Mouse (Mus musculus) limb, embryonic 14.5 days (tissue): ENCODE measurements around the gene Ccnl2. TPM values are rescaled to one million over a fixed set of nuclear protein-coding genes. Genes with fewer than 3 reads are reported as not detected.
A peak's percentile ranks its signal among the peaks of the same experiment; 100 is the strongest.

Source experiments
- ATAC-seq: fragments of 200-750 bp; cut with Nextera tagmentation; 2 replicates; pipeline ENCODE4 v1.8.0; 2017; ENCODE audit warnings: low read depth, moderate number of reproducible peaks, moderate TSS enrichment; ENCODE audit not compliant: low FRiP score
- DNase-seq: peaks from one replicate; pipeline ENCODE4 v3.0.0-alpha.2; 2015; ENCODE audit warnings: low spot score
- H3K27ac ChIP-seq: fragments of 300-500 bp; sonication (generic); replicated peaks from 2 replicates; pipeline ENCODE4 v1.5.1; 2014; ENCODE audit warnings: low read depth, mild to moderate bottlenecking, low read length, moderate library complexity, mixed read lengths
- H3K27me3 ChIP-seq: fragments of 300-500 bp; sonication (generic); 2 replicates; pipeline ENCODE4 v1.6.1; 2014; ENCODE audit warnings: low read length, mixed read lengths; ENCODE audit not compliant: control insufficient read depth, insufficient read depth
- H3K36me3 ChIP-seq: fragments of 300-500 bp; sonication (generic); 2 replicates; pipeline ENCODE4 v1.6.1; 2014; ENCODE audit warnings: mild to moderate bottlenecking, low read length, moderate library complexity, mixed read lengths; ENCODE audit not compliant: control insufficient read depth, insufficient read depth
- H3K4me1 ChIP-seq: fragments of 300-500 bp; sonication (generic); 2 replicates; pipeline ENCODE4 v1.6.1; 2014; ENCODE audit warnings: antibody characterized with exemption, low read length, mixed read lengths; ENCODE audit not compliant: control insufficient read depth, insufficient read depth
- H3K4me2 ChIP-seq: fragments of 300-500 bp; sonication (generic); replicated peaks from 2 replicates; pipeline ENCODE4 v1.6.1; 2014; ENCODE audit warnings: low read depth, mild to moderate bottlenecking, low read length, moderate library complexity; ENCODE audit not compliant: severe bottlenecking
- H3K4me3 ChIP-seq: fragments of 300-500 bp; sonication (generic); replicated peaks from 2 replicates; pipeline ENCODE4 v1.5.1; 2014; ENCODE audit warnings: low read length
- H3K9ac ChIP-seq: fragments of 300-500 bp; sonication (generic); 2 replicates; pipeline ENCODE4 v1.6.1; 2014; ENCODE audit warnings: mild to moderate bottlenecking, low read depth, low read length, moderate library complexity; ENCODE audit not compliant: severe bottlenecking
- H3K9me3 ChIP-seq: fragments of 300-500 bp; sonication (generic); 2 replicates; pipeline ENCODE4 v1.6.1; 2016; ENCODE audit warnings: low read length; ENCODE audit not compliant: control insufficient read depth
- POLR2A ChIP-seq: fragments of 200-500 bp; IDR thresholded peaks from 2 replicates; pipeline ENCODE4 v1.8.0; 2012; ENCODE audit warnings: inconsistent platforms, mild to moderate bottlenecking, moderate library complexity, borderline replicate concordance; ENCODE audit not compliant: insufficient read depth, insufficient read length; ENCODE audit errors: extremely low read depth
- WGBS: fragments of 180-500 bp; shearing (Covaris S2); extraction: QIAGEN DNeasy Blood & Tissue Kit; methylation state at CpG from one replicate; pipeline ENCODE4 v1.1.7; 2014; 5-methylcytosine and 5-hydroxymethylcytosine counted together
- polyA plus RNA-seq, 2 experiments: library from polyadenylated mRNA; depleted of rRNA in 1 of 2; stranded (reverse) in 1 of 2; unstranded in 1 of 2; fragments of >200 nt; fragmentation: Nextera tagmentation in 1 of 2; extraction: Ambion mirVana in 1 of 2; gene quantifications; 2 replicates each; pipeline versions ENCODE4 v1.2.1 to v1.2.3; 2012 to 2014

Gene Ccnl2
- polyA plus RNA-seq, 2 experiments = 190 to 304 TPM

- no peaks in the 10 kb centered on the region for H3K9me3 ChIP-seq
- 84% methylated on average over 7 of the region's 7 CpGs for WGBS
- no peak overlapping the region for H3K4me3 ChIP-seq
- ATAC-seq (no peak), DNase-seq (peak; percentile 55)
- H3K9ac ChIP-seq = no peak overlapping the region
- peaks cover 96% of the 10 kb centered on the region for H3K36me3 ChIP-seq
- H3K4me2 ChIP-seq = no peak overlapping the region
- H3K27ac ChIP-seq = no peak overlapping the region
- TF ChIP-seq POLR2A = no peak
- no peaks in the 10 kb centered on the region for H3K27me3 ChIP-seq
- H3K4me1 ChIP-seq = no peaks in the 10 kb centered on the region
Observed at GRCm38 (mm10) chr4:155821025-155821424, 8.7 kb downstream of the Ccnl2 start.

GRCm38 (mm10) chr4:155823443-155823842 is 11.2 kb downstream of the Ccnl2 start:
- no peak overlapping the region for H3K9ac ChIP-seq
- H3K4me2 ChIP-seq = no peak overlapping the region
- peaks cover 92% of the 10 kb centered on the region for H3K36me3 ChIP-seq
- WGBS = 98% methylated on average over 16 of the region's 16 CpGs
- no peak overlapping the region for H3K4me3 ChIP-seq
- TF ChIP-seq POLR2A = no peak
- ATAC-seq (no peak), DNase-seq (no peak)
- no peaks in the 10 kb centered on the region for H3K4me1 ChIP-seq
- no peak overlapping the region for H3K27ac ChIP-seq
- H3K9me3 ChIP-seq = no peaks in the 10 kb centered on the region
- H3K27me3 ChIP-seq = no peaks in the 10 kb centered on the region

GRCm38 (mm10) chr4:155829866-155830265 is 17.6 kb downstream of the Ccnl2 start:
- peaks cover 15% of the 10 kb centered on the region for H3K4me1 ChIP-seq
- H3K9me3 ChIP-seq = no peaks in the 10 kb centered on the region
- DNase-seq = no peak
- no peaks in the 10 kb centered on the region for H3K27me3 ChIP-seq
- WGBS = 91% methylated on average over 4 of the region's 4 CpGs
- peaks cover 37% of the 10 kb centered on the region for H3K36me3 ChIP-seq
- ATAC-seq = no peak
- H3K27ac ChIP-seq = no peak overlapping the region
- TF ChIP-seq POLR2A = no peak
- H3K4me2 ChIP-seq = no peak overlapping the region
- H3K9ac ChIP-seq = no peak overlapping the region
- no peak overlapping the region for H3K4me3 ChIP-seq

- peaks cover 15% of the 10 kb centered on the region for H3K4me1 ChIP-seq
- no peak for TF ChIP-seq POLR2A
- ATAC-seq (no peak), DNase-seq (no peak)
- H3K9me3 ChIP-seq = no peaks in the 10 kb centered on the region
- peak overlapping the region; percentile 90 for H3K4me2 ChIP-seq
- 53% methylated on average over 8 of the region's 8 CpGs for WGBS
- H3K36me3 ChIP-seq = peaks cover 30% of the 10 kb centered on the region
- H3K9ac ChIP-seq = 0 out of 2 replicates have a peak overlapping the region, but pooled peaks have one; percentile 76
- no peaks in the 10 kb centered on the region for H3K27me3 ChIP-seq
- H3K4me3 ChIP-seq = peak overlapping the region; percentile 83
- no peak overlapping the region for H3K27ac ChIP-seq
Observed at GRCm38 (mm10) chr4:155830596-155830995, 18.3 kb downstream of the Ccnl2 start.

GRCm38 (mm10) chr4:155831205-155831766 is 19.0 kb downstream of the Ccnl2 start, which contains the start of gene Aurkaip1:
TSS of gene Aurkaip1 (plus strand) at chr4:155831272.
- peak within 1 kb of the TSS; percentile 76 for H3K9ac ChIP-seq
- WGBS = 0% methylated on average over 45 of the region's 49 CpGs
- peak within 1 kb of the TSS; percentile 83 for H3K4me3 ChIP-seq
- peaks cover 26% of the 10 kb centered on the region for H3K36me3 ChIP-seq
- peak within 1 kb of the TSS; percentile 90 for H3K4me2 ChIP-seq
- H3K4me1 ChIP-seq = peaks cover 15% of the 10 kb centered on the region
- no peaks in the 10 kb centered on the region for H3K27me3 ChIP-seq
- no peaks in the 10 kb centered on the region for H3K9me3 ChIP-seq
- TF ChIP-seq POLR2A = peak; percentile 43; the same call in 1 of the 2 replicates
- peak within 1 kb of the TSS; percentile 75 for H3K27ac ChIP-seq
- DNase-seq = peak; percentile 94
- peak; percentile 90 for ATAC-seq
